Mouse (Mus musculus): ENCODE measurements around the gene Klhl35.

Gene Klhl35

DNA sequence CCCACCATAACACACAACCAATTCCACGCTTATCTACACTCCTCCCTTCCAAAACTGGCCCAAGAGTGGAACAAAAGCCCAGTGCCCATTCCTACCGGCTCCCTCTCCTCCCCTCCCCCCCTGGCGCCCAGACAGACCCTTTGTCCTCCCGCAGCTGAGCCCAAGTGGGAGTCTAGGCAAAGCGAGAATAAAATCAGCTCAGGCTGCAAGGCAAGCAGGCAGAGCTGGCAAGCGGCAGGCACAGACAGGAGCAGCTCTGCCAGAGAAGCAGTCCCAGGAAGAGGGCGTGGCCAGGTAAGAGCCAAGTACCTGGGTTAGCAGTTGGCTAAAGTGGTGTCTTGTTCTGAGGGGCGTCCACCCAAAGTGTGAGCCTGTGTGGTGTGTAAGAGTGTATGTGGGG is at the start of gene Klhl35:
Gene Klhl35, plus strand, starts transcription at position 194 of the 400 bp plus-strand sequence.
- DNase-seq = peak; percentile 74 to 83

DNA sequence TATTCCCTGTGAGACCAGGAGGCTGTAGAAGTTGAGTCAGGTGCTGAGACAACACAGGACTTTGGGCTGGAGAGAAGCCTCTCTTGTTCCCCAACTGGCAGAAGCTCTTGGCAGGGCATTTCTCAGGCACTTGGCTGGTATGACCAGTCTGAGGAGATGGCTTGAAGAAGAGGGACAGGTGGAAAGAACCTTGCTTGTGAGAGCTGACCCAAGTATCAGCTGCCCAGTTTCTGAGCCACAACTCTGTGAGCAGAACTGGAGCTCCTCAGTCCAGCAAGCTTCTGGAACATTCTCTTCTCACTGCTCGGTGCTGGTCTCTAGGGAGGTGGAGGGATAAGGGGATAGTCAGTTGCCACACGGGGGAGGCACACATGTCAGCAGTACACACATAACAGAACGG is 46.5 kb upstream of the Klhl35 start:
- DNase-seq = no peak

DNA sequence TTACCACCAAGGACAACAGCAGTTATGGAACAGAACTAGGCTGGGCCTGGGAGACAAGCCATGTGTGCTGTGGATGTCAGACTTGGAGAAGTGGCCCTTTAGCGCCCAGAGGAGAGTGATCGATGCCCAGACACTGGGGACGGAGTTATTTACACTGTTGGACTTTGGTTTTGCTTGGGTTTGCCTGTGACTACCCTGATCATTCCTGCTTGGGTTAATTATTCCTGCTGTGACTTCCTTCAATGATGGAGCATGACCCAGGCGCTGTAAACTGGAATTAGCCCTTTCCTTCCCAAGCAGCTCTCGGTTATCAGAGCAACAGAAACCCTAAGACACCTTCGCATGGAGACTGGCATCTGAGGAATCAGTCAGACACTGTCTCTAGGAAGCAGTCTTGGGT is 44.8 kb upstream of the Klhl35 start:
- DNase-seq = no peak

DNA sequence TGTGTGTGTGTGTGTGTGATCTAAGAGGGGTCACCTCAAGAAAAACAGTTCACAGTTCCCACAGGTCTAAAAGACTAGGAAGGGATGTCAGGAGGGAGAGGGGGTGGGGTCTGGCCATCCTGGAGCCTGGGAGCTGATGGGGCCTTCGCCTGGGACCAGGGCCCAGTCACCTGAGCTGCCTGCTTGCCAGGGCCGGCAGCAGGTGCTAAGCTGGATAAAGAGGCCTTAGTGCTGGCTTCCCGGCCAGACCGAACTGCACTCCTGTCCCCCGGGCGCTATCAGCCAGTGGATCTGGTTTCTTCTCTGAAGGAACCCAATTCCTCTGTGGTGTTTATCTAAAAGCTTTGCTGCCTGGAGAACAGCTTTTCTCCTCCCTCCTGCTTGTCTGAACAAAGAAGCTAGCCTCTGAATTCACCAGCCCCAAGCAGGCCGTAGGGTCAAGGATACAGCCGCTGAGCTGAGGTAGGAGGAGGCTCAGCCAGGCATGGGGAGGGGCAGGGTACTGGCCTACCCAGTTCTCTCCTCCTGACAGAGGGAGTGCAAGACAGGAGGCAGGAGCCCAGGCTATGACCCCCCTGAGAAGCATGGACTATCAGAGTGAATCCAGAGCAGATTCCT is 41.2 kb upstream of the Klhl35 start:
- peak; percentile 34 to 46 for DNase-seq

DNA sequence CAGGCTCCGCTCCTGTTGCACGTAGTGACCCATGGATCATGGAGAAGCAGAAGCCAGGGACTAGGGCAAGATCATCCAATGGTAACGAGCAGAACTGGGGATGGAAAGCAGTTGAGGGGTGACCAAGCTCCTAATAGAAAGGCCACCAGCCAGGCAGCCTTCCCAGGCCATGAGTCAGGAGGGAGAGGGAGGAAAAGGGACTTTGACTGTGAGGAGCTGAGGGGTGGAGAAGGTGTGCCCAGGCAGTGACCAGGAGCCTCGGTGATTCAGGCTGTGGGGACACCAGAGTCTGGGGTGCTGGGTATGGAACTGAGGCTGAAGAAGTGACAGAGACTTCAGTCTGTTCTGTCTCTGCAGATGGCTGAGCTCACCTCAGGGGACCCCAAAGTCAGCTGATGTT is 40.1 kb upstream of the Klhl35 start:
- DNase-seq = no peak

DNA sequence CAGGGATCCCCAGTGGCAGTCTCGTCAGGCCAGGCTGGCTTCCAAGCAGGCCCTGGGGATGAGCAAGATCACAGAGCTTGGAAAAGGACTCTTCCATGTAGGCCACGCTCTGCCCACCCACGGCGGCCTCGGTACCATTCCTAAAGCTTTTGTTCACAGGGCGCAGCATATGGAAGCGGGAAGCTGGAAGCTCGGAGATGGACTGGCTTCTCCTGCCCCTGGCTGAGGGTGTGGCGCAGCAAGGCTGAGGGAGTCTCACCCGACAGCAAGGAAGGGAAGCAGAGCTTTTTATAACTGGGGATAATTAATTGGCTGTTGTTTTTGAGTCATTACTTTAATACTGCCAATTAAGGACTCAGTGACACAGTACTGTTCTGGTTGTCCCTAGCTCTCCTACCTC is 38.8 kb upstream of the Klhl35 start:
- DNase-seq = peak in 1 of 2 experiments; percentile 33

DNA sequence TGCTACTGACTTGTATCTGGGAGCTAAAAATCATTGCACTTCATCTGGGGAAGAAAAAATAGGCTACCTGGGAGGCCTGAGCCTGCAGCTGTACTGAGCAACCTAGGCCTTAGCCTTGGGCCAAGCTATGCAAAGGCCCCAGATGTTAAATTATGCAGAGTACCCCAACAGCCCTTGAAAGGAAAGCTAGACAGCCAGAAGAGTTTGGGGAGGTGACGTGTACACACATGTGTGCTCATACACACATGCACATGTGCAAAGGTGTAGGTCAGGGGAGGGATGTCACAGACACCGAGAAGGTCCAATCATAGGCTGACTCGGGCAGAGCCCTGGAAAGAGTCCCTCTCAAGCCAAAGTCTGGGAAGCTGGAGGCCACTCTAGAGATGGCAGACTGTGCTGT is 37.8 kb upstream of the Klhl35 start:
- DNase-seq = no peak

DNA sequence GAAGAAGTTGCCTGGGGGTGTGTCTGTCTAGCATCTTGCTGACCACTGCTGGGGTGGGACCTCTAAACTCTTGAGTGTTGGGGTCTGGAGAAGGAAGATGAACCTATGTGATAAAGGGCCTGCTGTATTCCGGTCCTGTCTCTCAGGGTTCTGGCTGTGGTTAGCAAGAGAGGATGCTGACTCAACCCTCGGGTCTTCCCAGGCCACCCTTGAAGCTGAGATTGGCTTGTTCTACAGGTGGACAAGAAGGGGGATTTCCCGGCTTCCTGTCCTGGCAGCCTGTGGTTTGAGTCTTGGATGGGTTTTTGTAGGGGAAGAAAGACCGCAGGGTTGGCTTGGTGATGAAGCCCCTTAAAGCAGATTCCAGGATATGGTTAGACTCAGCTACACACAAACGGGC is 37.0 kb upstream of the Klhl35 start:
- DNase-seq = no peak

DNA sequence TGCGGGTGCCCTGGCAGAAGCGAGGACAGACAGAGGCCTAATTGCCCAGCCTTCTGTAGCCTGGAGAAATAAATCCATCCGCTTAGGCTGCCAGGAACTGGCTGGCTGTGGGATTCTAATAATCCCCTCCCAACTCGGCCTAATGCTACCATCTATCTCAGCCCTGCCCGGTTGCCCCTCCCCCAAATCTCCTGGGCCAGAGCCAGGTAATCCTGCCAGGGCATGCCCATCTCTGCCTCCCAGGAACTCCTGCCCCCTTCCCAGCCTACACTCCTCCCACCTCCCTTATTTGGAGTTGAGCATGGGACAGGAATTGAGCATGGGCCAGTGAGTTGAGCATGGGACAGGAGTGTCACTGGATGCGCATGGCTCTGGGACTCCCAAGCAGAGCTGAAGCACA is 36.0 kb upstream of the Klhl35 start:
- peak; percentile 83 to 90 for DNase-seq

DNA sequence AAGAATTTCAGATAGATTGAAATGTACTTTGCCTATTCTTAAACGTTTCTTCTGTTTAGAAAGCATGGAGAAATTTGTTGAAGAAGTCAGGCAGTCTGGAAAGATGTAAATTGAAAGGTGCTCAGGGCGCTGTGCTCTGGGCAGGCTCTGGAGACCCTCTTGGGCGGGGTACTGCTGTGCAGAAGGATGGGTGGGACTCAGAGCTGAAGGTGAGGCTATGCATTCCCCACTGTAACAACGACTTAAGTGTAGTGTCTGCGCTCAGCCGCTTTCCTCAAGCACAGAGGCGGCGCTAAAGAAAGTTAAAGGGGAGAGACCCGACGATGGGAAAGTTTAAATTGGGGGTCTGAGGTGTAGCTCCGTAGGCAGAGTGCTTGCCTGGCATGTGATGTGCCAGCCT is 35.6 kb upstream of the Klhl35 start:
- no peak for DNase-seq

DNA sequence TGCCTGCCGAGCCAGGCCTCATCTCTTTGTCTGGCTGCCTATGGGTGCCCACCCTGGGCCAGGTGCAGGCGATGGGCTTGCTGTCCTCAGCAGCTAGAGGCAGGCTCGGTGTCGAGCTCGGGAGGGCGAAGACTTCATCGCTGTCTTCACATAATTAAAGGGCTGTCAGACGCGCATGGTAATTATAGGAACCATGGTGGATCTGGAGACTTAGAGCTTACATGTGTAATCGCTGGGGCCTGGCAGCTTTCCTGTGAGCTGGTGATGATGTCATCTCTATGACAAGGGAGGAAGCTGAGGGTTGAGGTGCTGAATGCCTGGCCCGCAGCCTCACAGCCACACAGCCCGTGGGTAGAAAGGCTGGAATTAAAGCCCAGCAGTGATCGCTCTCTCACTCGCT is 33.6 kb upstream of the Klhl35 start:
- DNase-seq = peak; percentile 55 to 56

DNA sequence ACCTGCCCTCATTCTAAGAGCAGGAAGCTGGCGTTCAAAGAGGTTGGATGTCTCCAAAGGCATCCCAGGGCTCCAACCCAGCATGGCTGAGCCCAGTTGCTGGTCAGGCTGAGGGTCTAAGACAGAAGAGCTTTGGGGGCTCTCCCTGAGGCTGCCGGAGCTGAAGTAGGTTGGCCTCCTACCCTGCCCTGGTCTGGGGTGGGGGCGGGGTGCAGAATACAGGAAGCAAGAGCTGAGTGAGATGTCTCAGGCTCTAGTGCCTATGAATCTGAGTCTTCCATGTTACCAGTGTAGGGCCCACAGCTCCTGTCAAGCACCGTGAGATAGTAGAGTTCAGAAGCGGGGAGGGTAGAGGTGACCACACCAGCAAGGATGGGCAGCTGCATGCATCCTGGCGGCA is 32.9 kb upstream of the Klhl35 start:
- DNase-seq = no peak

DNA sequence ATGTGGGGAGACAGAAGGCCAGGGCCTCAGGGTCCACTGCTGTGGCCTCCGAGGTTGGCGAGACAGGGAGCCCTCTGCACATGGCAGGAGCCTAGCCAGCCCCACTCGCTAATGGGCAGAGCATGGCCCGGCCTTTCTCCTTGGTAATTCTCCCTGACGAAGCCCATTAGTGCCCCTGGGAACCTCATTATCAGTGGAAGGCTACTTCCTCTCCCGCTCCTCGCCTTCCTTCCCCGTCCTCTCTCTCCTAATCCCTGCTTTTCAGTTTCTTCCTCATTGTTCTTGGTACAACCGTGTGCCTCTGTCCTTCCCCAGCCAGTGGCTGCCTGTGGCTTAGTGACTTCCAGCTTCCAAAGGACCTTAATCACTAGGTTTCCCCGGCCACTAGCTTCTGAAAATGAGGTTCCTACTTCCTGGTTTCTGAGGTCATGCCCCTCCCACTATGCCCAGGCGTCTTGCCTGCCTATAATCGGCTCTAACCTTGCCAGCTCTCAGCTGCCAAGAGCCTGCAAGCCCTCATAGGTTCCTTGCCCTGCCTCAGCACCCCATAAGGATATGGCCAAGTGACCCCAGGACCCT is 31.0 kb upstream of the Klhl35 start:
- no peak for DNase-seq

DNA sequence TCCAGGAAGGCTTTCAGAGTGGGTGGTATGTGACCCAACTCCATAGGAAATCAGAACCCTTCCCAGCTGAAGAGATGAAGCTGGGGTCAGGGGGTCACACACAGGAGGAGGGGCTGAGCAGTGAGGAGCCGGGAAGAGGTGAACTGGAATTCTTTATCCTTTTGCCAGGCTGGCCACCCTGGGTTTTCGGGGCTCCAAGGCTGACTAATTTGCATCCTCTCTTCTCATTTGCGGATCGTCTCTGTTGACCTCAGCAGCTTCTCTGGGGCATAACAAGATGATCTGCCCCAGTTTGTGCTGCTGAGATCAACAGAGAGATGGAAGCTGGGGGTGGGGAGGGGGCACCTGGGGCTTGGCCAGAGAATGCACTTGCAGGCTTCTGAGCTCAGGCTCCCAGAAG is 29.3 kb upstream of the Klhl35 start:
- DNase-seq = no peak

DNA sequence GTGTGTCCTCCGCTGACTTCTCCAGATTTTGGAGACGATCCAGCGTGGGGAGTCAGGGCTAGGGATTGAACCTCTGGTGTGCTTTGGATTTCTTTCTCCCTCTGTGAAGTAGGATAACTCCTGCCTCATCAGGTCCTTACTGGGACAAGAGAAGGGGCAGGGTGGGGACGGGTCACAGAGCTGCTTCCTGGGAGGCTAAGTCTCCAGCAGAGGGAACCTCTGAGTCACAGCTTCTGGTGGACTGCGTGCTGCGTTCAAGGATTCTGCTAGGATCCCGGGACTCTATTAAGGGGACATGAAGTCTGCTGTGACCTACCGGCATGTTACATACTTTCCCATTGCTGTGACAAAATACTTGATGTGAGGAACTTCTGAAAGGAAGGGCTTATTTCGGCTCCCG is 26.9 kb upstream of the Klhl35 start:
- DNase-seq = no peak

DNA sequence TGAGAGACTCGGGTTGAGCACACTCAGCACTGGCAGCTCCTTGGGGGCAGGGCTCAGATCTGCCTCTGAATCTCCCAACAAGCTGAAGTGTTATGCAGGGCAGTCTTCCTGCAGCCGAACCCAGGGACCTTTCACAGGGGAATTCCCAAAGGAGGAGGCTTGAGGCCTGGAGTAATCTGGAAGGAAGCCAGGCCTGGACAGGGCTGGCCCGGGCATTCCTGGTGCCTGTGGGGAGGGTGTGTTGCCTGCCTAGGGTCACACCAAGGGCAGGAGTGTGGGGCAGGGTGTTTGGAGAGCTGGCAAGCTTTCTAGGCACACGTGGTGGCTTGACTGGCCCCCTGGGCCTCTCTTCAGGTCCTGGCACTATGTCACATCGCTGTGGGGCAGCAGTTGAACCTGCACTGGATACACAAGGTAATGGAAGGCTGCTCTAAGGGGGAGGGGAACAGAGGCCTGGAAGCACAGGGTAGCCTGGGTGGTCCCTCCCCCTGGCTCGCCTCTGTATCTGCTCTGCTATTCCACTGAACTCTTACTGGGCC is 24.2 kb upstream of the Klhl35 start:
- DNase-seq = no peak

DNA sequence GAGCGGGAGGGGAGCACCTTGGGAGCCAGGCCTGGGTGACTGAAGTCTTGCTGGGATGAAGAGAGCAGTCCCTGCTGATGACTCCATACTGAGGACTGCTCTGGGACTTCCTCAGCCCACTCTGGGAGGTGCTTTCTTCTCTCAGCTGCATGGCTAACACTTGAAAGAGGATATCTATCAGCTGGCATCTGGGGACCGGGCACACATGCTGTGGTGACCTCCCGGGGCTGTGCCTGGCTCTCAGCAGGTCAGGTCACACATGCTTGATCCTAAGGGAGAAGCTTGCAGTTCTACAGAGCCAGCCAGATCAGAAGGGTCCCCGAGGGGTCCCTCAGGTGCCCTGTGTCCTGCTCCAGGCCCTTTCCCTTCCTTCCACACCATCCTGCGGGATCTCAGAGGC is 22.6 kb upstream of the Klhl35 start:
- DNase-seq = no peak

DNA sequence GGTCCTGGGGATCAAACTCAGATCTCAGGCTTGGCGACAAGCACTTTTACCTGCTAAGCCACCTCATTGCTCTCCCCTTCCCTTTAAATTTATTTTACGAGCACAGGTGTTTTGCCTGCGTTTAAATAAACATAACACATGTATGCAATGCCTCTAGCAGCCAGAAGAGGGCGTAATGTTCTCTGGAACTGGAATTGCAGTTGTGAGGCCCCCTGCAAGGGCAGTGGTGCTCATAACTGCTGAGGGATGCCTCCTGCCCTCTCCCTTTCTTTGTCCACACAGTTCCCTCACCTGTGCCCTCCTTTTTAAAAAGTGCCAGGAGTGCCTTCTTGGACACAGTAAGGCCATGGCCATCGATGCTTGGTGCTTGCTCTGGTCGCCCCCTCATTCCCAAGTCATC is 21.8 kb upstream of the Klhl35 start:
- DNase-seq = no peak

DNA sequence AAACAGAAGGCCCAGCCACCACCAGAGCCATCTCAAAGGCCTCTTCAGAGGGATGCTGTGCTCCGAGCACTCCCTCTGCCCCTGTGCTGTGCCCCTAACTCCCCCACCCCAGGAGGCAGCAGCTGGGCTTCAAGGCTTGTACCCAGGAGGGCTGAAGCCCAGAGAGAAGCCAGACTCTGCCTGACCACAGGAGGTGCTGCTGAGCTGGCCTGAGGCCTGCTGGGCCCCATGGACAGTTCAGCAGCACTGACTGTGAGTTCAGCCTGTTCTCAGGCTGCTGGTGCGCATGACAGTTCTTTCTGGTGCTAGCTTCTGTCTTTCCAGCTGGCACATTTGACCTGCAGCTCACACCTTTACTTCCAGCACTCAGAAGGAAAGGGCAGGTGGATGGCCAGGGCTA is 20.0 kb upstream of the Klhl35 start:
- DNase-seq = peak in 1 of 2 experiments; percentile 47

DNA sequence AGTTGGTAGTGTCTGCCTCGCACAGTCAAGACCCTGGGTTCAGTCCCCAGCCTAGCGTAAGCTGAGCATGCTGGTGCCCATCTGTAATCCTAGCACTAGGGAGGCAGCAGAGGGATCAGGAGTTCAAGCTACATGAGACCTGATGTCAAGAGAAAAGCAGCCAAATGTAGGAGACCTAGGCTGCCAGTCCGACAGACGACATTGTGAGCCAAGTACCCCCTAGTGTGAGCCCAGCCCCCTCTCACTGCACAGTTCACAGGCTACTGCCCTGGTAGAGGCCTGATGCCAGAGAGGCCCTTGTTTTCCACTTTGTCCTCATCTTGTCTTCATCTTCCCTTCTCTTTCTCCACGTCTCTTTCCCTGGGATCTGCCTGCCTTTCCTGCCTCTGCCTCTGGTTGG is 18.5 kb upstream of the Klhl35 start:
- peak; percentile 60 to 75 for DNase-seq

DNA sequence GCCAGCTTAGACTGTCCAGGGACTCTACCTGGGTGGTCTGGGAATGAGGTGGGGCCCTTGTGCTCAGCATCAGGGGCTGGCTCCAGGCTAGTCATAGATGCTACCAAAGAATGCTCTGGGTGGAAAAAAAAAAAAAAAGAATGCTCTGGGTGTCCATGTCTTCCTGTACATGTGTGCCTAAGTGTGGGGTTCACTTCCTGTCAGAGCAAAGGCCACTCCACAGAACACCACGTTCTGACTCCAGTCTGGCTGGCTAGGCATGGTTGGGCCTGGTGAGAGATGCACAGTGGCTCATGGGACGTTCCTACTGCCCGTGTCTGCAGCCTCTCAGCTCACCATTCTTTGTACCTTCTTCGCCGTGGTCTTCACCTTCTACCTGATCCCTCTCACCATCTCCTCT is 17.2 kb upstream of the Klhl35 start:
- no peak for DNase-seq

DNA sequence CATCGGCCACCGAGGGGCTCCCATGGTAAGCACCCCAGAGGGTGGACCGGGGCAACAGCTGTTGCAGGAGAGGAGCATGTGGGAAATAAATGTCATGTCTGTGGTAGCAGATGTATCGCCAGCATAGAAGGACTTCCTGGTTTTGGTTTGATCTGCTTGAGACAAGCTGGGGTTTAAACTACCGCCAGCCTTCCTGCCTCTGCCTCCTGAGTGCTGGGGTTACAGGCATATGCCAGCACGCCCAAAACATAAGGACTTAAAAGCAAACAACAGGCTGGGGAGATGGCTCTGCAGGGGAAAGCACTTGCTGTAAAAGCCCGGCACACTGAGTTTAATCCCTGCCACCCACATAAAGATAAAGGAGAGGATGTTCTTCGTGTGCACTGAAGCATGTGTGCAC is 16.7 kb upstream of the Klhl35 start:
- DNase-seq = no peak

DNA sequence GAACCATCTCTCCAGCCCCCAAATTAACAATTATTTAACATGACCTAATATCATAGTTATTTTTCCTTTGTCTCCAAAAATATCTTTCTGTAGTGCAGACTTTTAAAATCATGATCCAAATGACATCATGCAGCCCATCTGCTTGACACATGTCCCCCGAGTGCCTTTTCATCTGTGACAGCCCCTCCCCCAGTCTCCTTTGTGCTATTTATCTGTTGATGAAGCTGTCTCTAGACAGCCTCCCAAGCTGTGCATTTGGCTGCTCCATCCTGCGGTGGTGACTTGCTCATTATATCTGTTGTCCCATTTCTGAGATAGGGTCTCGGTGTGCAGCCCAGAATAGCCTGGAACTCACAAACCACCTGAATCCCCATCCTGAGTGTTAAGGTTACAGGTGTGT is 16.1 kb upstream of the Klhl35 start:
- DNase-seq = peak; percentile 80 to 83

DNA sequence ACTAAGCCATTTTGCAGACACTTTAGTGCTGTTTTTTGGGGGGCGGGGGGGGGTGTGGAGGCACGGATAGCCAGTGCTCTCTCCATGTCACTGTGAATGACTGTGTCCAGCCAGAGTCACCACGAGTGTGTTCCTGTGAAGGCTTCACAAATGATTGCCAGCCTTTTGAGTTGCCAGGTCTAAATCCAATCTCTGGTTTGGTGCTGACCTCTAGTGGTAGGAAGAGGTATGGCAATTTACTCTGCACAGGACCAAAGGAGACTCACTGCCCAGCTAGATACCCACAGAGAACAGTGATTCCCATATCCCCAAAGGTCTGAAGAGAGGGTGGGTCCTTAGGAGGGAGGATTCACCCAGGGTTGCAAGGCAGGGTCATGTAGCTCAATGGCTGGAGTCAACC is 15.1 kb upstream of the Klhl35 start:
- peak; percentile 89 to 93 for DNase-seq

DNA sequence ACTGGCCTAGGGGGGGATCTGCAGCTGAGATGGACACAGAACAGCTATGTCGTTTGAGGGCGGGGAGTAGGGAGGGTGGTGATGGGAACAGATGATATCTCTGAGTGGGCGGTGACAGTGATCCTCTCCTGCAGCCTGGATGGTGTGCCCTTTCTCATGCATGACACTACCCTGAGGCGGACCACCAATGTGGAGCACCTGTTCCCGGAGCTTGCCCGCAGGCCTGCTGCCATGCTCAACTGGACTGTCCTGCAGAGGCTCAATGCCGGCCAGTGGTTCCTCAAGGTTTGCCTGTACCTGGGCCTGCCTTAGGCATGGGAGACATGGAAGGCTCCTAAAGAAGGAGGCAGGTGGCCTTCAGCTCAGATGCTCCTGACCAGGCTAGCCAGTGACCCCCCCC is 12.9 kb upstream of the Klhl35 start:
- DNase-seq = no peak
